Mouse (Mus musculus) myocyte (in vitro differentiated cells): ENCODE measurements around the gene Sec16a. TPM values are rescaled to one million over a fixed set of nuclear protein-coding genes. Genes with fewer than 3 reads are reported as not detected.
A peak's percentile ranks its signal among the peaks of the same experiment; 100 is the strongest.

ENCODE experiments used
- H3K27me3 ChIP-seq: one replicate; pipeline ENCODE4 v1.6.1; 2011; ENCODE audit not compliant: control insufficient read depth, insufficient read depth, insufficient read length
- H3K36me3 ChIP-seq: one replicate; pipeline ENCODE4 v1.6.1; 2011; ENCODE audit not compliant: control insufficient read depth, insufficient read depth
- H3K4me2 ChIP-seq: one replicate; pipeline ENCODE4 v1.6.1; 2011; ENCODE audit warnings: low read depth, control low read depth
- H3K4me3 ChIP-seq: one replicate; pipeline ENCODE4 v1.5.1; 2011; ENCODE audit warnings: mild to moderate bottlenecking, control low read depth, moderate library complexity
- H3K79me2 ChIP-seq: one replicate; pipeline ENCODE4 v1.6.1; 2011; ENCODE audit not compliant: control insufficient read depth, insufficient read depth
- H3ac ChIP-seq: one replicate; pipeline ENCODE4 v1.6.1; 2011; ENCODE audit not compliant: control insufficient read depth, insufficient read length
- CEBPB ChIP-seq: IDR thresholded peaks from 2 replicates; pipeline ENCODE4 v1.6.1; 2011; ENCODE audit warnings: mild to moderate bottlenecking, moderate library complexity; ENCODE audit not compliant: poor library complexity, insufficient read depth, severe bottlenecking
- E2F4 ChIP-seq: IDR thresholded peaks from one replicate; pipeline ENCODE4 v1.6.1; 2011; ENCODE audit warnings: mild to moderate bottlenecking, control low read depth, moderate library complexity; ENCODE audit not compliant: insufficient read depth
- MAX ChIP-seq: IDR thresholded peaks from one replicate; pipeline ENCODE4 v1.6.1; 2011; ENCODE audit warnings: low read depth, mild to moderate bottlenecking, control low read depth
- MYOD1 ChIP-seq, 3 experiments: IDR thresholded peaks; one replicate each; pipeline ENCODE4 v1.6.1; 2011; ENCODE audit warnings: control low read depth in 2 of 3, low read depth in 2 of 3, mild to moderate bottlenecking in 2 of 3, moderate library complexity in 1 of 3; ENCODE audit not compliant: insufficient read length in 2 of 3, control insufficient read depth in 1 of 3
- MYOG ChIP-seq, 3 experiments: IDR thresholded peaks; one replicate each; pipeline ENCODE4 v1.6.1; 2011; ENCODE audit warnings: control low read depth in 2 of 3, low read depth in 2 of 3, mild to moderate bottlenecking in 2 of 3; ENCODE audit not compliant: insufficient read length in 2 of 3, control insufficient read depth in 1 of 3, insufficient read depth in 1 of 3
- POLR2A ChIP-seq: IDR thresholded peaks from one replicate; pipeline ENCODE4 v1.6.1; 2011; ENCODE audit warnings: low read depth, mild to moderate bottlenecking, control low read depth, moderate library complexity; ENCODE audit not compliant: insufficient read length
- POLR2AphosphoS2 ChIP-seq: IDR thresholded peaks from one replicate; pipeline ENCODE4 v1.6.1; 2011; ENCODE audit warnings: low read depth, control low read depth; ENCODE audit not compliant: insufficient read length
- REST ChIP-seq: IDR thresholded peaks from one replicate; pipeline ENCODE4 v1.6.1; 2011; ENCODE audit warnings: mild to moderate bottlenecking, control low read depth, moderate library complexity; ENCODE audit not compliant: insufficient read depth, insufficient read length
- SRF ChIP-seq: IDR thresholded peaks from one replicate; pipeline ENCODE4 v1.6.1; 2011; ENCODE audit warnings: low read depth; ENCODE audit not compliant: control insufficient read depth, insufficient read length
- TCF12 ChIP-seq: IDR thresholded peaks from one replicate; pipeline ENCODE4 v1.6.1; 2011; ENCODE audit warnings: mild to moderate bottlenecking, control low read depth; ENCODE audit not compliant: poor library complexity, insufficient read depth, severe bottlenecking
- TCF3 ChIP-seq: IDR thresholded peaks from one replicate; pipeline ENCODE4 v1.6.1; 2011; ENCODE audit warnings: low read depth, control low read depth; ENCODE audit not compliant: insufficient read length
- USF1 ChIP-seq: IDR thresholded peaks from one replicate; pipeline ENCODE4 v1.6.1; 2011; ENCODE audit warnings: low read depth, mild to moderate bottlenecking, control low read depth, moderate library complexity
- polyA plus RNA-seq: library from polyadenylated mRNA; unstranded; fragments of >200 nt; fragmentation: generic; extraction: Trizol; gene quantifications from one replicate; pipeline ENCODE4 v1.2.1, GENCODE M21; 2012; ENCODE audit warnings: missing spikeins

Sec16a gene
- polyA plus RNA-seq, 1 experiment = 31.4 TPM

DNA sequence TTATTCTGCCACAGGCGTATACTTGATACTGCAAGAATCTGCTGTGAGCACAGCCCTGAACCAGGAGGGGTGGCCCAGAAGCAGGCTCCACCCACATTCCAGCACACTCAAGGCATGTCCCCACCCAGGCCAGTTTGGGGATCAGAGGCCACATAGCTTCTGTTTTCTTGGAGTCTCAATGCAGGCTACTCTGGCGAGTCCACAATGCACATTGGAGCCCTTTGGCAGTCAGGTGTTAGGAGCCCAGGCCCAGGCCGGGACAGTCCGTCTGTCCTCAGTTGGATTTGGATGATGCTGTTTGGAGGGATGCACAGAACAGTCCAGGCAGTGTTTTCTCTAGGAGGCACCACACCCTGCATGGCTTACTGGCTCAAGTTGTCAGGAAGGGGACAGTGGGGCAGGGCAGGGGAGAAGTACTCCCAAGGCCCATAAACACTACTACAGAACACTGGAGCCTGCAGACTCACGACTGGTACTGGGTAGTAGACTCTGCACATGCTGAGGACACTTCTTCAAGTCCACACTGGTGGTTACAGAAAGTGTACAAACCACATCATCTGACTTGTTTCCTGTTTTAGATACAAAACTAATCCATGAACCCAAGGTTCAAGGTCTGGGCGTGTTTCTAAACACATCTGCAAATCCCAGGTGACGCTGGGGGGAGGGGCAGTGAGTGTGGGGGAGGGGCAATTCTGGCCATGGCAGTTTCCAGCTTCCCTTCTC is 13.5 kb upstream of the Sec16a start:
- H3K36me3 ChIP-seq = peaks cover 26% of the 10 kb centered on the region
- TF ChIP-seq POLR2A (peak; percentile 41), CEBPB (no peak), MYOD1 (IDR thresholded peaks at IDR 0.05; ENCODE audit: control insufficient read depth in 1 of 3, insufficient read length in 2 of 3, low read depth in 2 of 3) (peak in 1 of 3 experiments; percentile 16), SRF (no peak), MYOG (IDR thresholded peaks at IDR 0.05; ENCODE audit: control insufficient read depth in 1 of 3, insufficient read depth in 1 of 3, insufficient read length in 2 of 3, low read depth in 2 of 3) (peak in 1 of 3 experiments; percentile 31), POLR2AphosphoS2 (no peak)
- H3K4me3 ChIP-seq = no peak overlapping the region
- no peak overlapping the region for H3ac ChIP-seq
- no peaks in the 10 kb centered on the region for H3K79me2 ChIP-seq
- H3K27me3 ChIP-seq = no peaks in the 10 kb centered on the region
- peak overlapping the region; percentile 43 for H3K4me2 ChIP-seq

DNA sequence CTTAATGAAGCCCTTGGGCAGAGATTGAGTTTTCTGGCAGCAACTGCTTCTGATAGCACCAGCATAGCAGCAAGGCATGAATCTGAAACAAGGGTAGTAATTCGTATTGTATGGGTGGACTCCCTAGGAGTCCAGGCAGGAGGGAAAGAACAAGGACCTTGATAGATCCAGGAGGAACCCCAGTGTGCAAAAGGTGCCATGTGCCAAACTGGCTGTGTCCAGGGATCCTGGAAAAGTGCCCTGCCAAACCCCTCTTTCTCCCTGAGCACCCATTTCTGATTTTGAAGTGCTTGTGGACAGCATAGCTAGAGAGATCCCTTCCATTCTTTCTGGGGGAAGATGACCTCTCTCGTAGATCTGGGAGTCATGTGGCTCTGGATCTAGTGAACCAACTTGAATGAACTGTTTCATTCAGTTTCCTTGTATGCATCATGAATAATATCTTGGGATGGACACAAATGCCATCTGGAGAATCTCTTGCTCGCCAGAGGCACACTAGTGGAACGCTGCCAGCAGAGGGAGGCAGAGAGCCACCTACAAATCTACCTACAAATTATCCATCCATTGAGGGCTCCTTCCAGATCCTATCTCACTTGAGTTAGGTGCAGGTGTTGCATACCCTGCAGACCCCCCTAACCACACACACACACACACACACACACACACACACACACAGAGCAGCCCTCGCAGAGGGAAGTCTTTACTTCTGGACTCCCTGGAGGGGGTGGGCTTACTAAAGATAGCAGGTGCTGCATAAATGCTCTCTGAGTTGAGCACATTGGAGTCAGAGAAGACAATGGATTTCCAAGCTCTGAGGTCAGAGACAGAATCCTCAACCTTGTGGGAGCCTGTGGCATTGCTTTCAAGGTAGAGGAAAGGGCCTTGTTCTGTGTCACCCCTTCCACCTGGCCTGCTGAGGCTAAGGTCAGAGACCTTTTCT is 4.4 kb upstream of the Sec16a start:
- no peak overlapping the region for H3ac ChIP-seq
- TF ChIP-seq REST (no peak), TCF3 (no peak), MAX (no peak), SRF (no peak), MYOG (IDR thresholded peaks at IDR 0.05; ENCODE audit: control insufficient read depth in 1 of 3, insufficient read depth in 1 of 3, insufficient read length in 2 of 3, low read depth in 2 of 3) (no peak), E2F4 (no peak), POLR2A (no peak), USF1 (no peak), POLR2AphosphoS2 (no peak), TCF12 (no peak)
- no peaks in the 10 kb centered on the region for H3K27me3 ChIP-seq
- H3K36me3 ChIP-seq = no peaks in the 10 kb centered on the region
- peaks cover 16% of the 10 kb centered on the region for H3K79me2 ChIP-seq
- no peak overlapping the region for H3K4me2 ChIP-seq
- H3K4me3 ChIP-seq = no peak overlapping the region

DNA sequence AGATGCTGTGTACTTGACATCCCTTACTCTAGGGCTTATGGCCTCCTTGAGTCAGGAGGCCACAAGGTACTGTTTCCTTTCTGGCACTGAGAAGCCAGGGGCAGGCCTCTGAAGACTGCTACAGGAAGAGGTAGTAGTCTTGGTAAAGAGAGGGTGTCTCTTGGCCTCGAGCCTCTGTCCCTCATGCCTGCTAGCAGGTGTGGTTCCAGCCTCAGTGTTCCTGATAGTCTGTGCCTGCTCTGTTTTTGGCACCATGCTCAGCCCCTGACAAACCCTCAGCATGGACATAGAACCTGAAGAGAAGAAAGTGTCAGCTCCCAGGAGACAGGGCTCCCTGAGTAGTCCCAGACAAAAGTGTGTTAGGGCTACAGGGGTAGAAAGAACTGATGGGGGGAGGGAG is 2.4 kb upstream of the Sec16a start:
- no peak overlapping the region for H3ac ChIP-seq
- no peaks in the 10 kb centered on the region for H3K27me3 ChIP-seq
- no peaks in the 10 kb centered on the region for H3K36me3 ChIP-seq
- TF ChIP-seq REST (no peak), POLR2AphosphoS2 (no peak), SRF (no peak), E2F4 (no peak), TCF3 (no peak)
- H3K4me2 ChIP-seq = peak overlapping the region; percentile 96
- peaks cover 35% of the 10 kb centered on the region for H3K79me2 ChIP-seq
- H3K4me3 ChIP-seq = peak overlapping the region; percentile 89

DNA sequence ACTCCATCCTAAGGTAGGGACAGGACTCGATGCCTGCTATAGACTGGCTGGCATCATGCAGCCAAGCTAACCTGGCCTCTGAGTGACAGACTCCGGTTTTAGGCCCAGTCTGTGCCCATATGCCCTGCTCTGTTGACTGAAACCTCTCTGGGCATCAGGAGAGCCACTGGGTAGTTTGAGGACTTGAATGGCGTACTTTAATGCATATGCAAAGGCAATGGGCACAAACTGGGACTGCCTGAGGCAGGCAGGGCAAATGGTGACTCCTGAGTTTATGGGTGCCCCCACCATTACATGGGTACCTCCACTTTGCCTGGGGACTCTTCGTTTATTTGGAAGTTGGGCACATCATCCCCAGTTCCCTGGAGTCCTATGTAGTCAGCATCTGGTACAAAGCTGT is 1.7 kb upstream of the Sec16a start:
- TF ChIP-seq TCF12 = no peak
- TF ChIP-seq CEBPB = no peak
- no peak for TF ChIP-seq TCF3
- no peak for TF ChIP-seq USF1
- TF ChIP-seq MAX = no peak
- no peak for TF ChIP-seq POLR2A
- no peak for TF ChIP-seq E2F4
- TF ChIP-seq MYOG (IDR thresholded peaks at IDR 0.05; ENCODE audit: control insufficient read depth in 1 of 3, insufficient read depth in 1 of 3, insufficient read length in 2 of 3, low read depth in 2 of 3) = no peak

DNA sequence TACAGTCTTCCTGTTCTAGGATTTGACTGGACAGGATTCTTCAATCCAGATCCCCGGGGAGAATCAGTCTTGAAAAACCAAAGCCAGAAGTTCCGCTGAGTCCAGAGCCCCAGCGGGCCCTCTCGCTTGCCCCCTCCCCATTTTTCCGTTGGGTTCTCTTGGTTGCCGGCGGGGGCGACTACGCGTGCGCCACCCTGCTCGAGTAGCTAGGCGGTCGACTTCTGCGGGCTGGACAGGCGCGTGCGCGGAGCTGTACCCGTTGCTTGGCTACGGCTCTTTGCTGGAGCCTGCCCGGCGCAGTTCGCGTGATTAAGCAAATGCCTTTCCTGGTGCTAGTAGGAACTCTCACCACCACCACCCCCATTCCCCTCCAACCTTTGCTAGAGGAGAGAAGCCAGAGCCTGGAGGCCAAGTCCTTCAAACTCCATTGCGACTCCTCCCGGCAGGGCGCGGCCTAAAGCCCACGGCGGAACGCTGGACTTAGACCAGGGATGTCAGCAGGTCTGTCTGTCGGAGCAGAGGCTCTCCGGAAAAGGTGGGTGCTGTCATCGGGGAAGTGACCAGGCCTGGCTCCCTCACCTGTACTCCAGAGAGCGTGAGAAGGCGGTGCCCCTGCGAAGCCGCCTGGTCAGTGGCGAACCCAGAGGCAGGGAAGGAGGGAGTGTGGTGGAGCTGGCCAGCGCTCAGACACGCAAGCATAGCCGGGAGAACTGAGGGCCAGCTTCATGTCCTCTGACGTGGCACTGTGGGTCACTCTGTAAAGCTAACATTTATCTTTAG is 840 bp upstream of the Sec16a start:
- peak; percentile 46 for TF ChIP-seq POLR2A
- TF ChIP-seq MYOG (IDR thresholded peaks at IDR 0.05; ENCODE audit: control insufficient read depth in 1 of 3, insufficient read depth in 1 of 3, insufficient read length in 2 of 3, low read depth in 2 of 3) = peak in 1 of 3 experiments; percentile 18
- peak; percentile 35 for TF ChIP-seq REST
- no peak for TF ChIP-seq E2F4
- peak overlapping the region; percentile 96 for H3K4me2 ChIP-seq
- H3K36me3 ChIP-seq = peaks cover 7% of the 10 kb centered on the region
- peak overlapping the region; percentile 89 for H3K4me3 ChIP-seq
- H3K79me2 ChIP-seq = peaks cover 40% of the 10 kb centered on the region
- H3K27me3 ChIP-seq = no peaks in the 10 kb centered on the region
- H3ac ChIP-seq = peak overlapping the region; percentile 14

More for the DNA sequence above, 1.7 kb upstream of the Sec16a start:
- Histone ChIP-seq H3K27me3 (no peaks in the 10 kb centered on the region), H3K4me3 (peak overlapping the region; percentile 89), H3K79me2 (peaks cover 40% of the 10 kb centered on the region), H3K36me3 (no peaks in the 10 kb centered on the region), H3ac (peak overlapping the region; percentile 14), H3K4me2 (peak overlapping the region; percentile 96)
